ENCODE assay signal across 14 mouse cellular contexts in genomic region chr17:3337525-3337888, GRCm38 (mm10). TPM values are rescaled to one million over a fixed set of nuclear protein-coding genes. Genes with fewer than 3 reads are reported as not detected.
DNase-seq lines count a peak whose midpoint lies in the region; ATAC-seq and TF ChIP-seq lines count a peak whose summit lies in the region.
"Had no signal": no experiment of that assay in that cellular context is flagged by ENCODE, and none has a peak within 500 bp of the region (broad histone marks: within the 10 kb centered on the region; RNA-seq: fewer than 3 reads in every experiment).

No protein-coding gene starts in this region.

- no peaks in the 10 kb centered on the region for H3K27me3 ChIP-seq in hindbrain, embryonic 14.5 days (ENCODE audit: control insufficient read depth, insufficient read depth, low read length)
- no peaks in the 10 kb centered on the region for H3K27me3 ChIP-seq in hindbrain, embryonic 11.5 days (ENCODE audit: control insufficient read depth, insufficient read depth, low read length)
- H3K27me3 ChIP-seq in midbrain, postnatal 0 days (ENCODE audit: insufficient read depth, low read length) = no peaks in the 10 kb centered on the region
- no peaks in the 10 kb centered on the region for H3K27me3 ChIP-seq in midbrain, embryonic 11.5 days (ENCODE audit: control insufficient read depth, insufficient read depth, low read length)
- no peaks in the 10 kb centered on the region for H3K27me3 ChIP-seq in hindbrain, postnatal 0 days (ENCODE audit: insufficient read depth, low read length)
- H3K27me3 ChIP-seq: liver, embryonic 12.5 days; Patski had no signal

- no peaks in the 10 kb centered on the region for H3K9me3 ChIP-seq in hindbrain, embryonic 14.5 days (ENCODE audit: control insufficient read depth, low read length)
- H3K9me3 ChIP-seq in hindbrain, embryonic 11.5 days (ENCODE audit: control insufficient read depth, low read length) = no peaks in the 10 kb centered on the region
- H3K9me3 ChIP-seq in midbrain, postnatal 0 days (ENCODE audit: low read length) = no peaks in the 10 kb centered on the region
- H3K9me3 ChIP-seq in midbrain, embryonic 11.5 days (ENCODE audit: control insufficient read depth, low read length) = no peaks in the 10 kb centered on the region
- no peaks in the 10 kb centered on the region for H3K9me3 ChIP-seq in hindbrain, postnatal 0 days (ENCODE audit: low read length)
- H3K9me3 ChIP-seq: liver, embryonic 12.5 days had no signal

- 72% methylated on average over 4 of the region's 4 CpGs for WGBS in hindbrain, embryonic 14.5 days
- WGBS in hindbrain, embryonic 11.5 days = 77% methylated on average over 4 of the region's 4 CpGs
- WGBS in midbrain, postnatal 0 days = 72% methylated on average over 4 of the region's 4 CpGs
- 88% methylated on average over 4 of the region's 4 CpGs for WGBS in midbrain, embryonic 11.5 days
- 59% methylated on average over 4 of the region's 4 CpGs for WGBS in hindbrain, postnatal 0 days

- H3K4me3 ChIP-seq in hindbrain, embryonic 14.5 days (replicated peaks; ENCODE audit: low read length) = no peak overlapping the region
- H3K4me3 ChIP-seq in hindbrain, embryonic 11.5 days (ENCODE audit: low read depth, low read length) = no peak overlapping the region
- H3K4me3 ChIP-seq in midbrain, postnatal 0 days (ENCODE audit: low read depth, low read length) = no peak overlapping the region
- H3K4me3 ChIP-seq in midbrain, embryonic 11.5 days (ENCODE audit: low read depth, low read length) = no peak overlapping the region
- H3K4me3 ChIP-seq in hindbrain, postnatal 0 days (ENCODE audit: low read length) = no peak overlapping the region
- H3K4me3 ChIP-seq: liver, embryonic 12.5 days had no signal

- TF ChIP-seq CTCF in midbrain, postnatal 0 days (IDR thresholded peaks at IDR 0.05) = no peak
- no peak for TF ChIP-seq CTCF in hindbrain, postnatal 0 days (IDR thresholded peaks at IDR 0.05; ENCODE audit: low read depth)

- ATAC-seq in hindbrain, embryonic 14.5 days (ENCODE audit: low FRiP score) = no peak
- ATAC-seq in hindbrain, embryonic 11.5 days (ENCODE audit: low FRiP score) = no peak
- ATAC-seq in midbrain, postnatal 0 days (ENCODE audit: low FRiP score) = no peak
- no peak for ATAC-seq in midbrain, embryonic 11.5 days (ENCODE audit: low FRiP score)
- no peak for ATAC-seq in hindbrain, postnatal 0 days
- ATAC-seq: activated CD4-positive, CD25-positive, alpha-beta regulatory T cell, adult 4 months; liver, embryonic 12.5 days; lung, postnatal 0 days; Patski had no signal

- H3K4me1 ChIP-seq in hindbrain, embryonic 14.5 days (replicated peaks; ENCODE audit: control insufficient read depth, insufficient read depth, low read length) = peaks cover 11% of the 10 kb centered on the region
- 0 out of 2 replicates have a peak, but pooled peaks cover 3% of the 10 kb centered on the region for H3K4me1 ChIP-seq in hindbrain, embryonic 11.5 days (replicated peaks; ENCODE audit: control insufficient read depth, insufficient read depth, low read length)
- no peaks in the 10 kb centered on the region for H3K4me1 ChIP-seq in midbrain, postnatal 0 days (ENCODE audit: insufficient read depth, low read length)
- H3K4me1 ChIP-seq in midbrain, embryonic 11.5 days (ENCODE audit: control insufficient read depth, insufficient read depth, low read length) = no peaks in the 10 kb centered on the region
- peaks cover 11% of the 10 kb centered on the region for H3K4me1 ChIP-seq in hindbrain, postnatal 0 days (ENCODE audit: insufficient read depth, low read length)
- H3K4me1 ChIP-seq: liver, embryonic 12.5 days had no signal

- no peak overlapping the region for H3K4me2 ChIP-seq in hindbrain, embryonic 14.5 days (replicated peaks)
- no peak overlapping the region for H3K4me2 ChIP-seq in hindbrain, embryonic 11.5 days (replicated peaks; ENCODE audit: low read depth, low read length)
- no peak overlapping the region for H3K4me2 ChIP-seq in midbrain, postnatal 0 days (ENCODE audit: low read depth, low read length, poor library complexity, severe bottlenecking)
- no peak overlapping the region for H3K4me2 ChIP-seq in midbrain, embryonic 11.5 days
- H3K4me2 ChIP-seq in hindbrain, postnatal 0 days (ENCODE audit: low read depth, low read length) = no peak overlapping the region
- H3K4me2 ChIP-seq: liver, embryonic 12.5 days had no signal

- H3K36me3 ChIP-seq in hindbrain, embryonic 14.5 days (replicated peaks; ENCODE audit: control insufficient read depth, insufficient read depth) = no peaks in the 10 kb centered on the region
- no peaks in the 10 kb centered on the region for H3K36me3 ChIP-seq in hindbrain, embryonic 11.5 days (ENCODE audit: control insufficient read depth, insufficient read depth, low read length)
- no peaks in the 10 kb centered on the region for H3K36me3 ChIP-seq in midbrain, postnatal 0 days (ENCODE audit: insufficient read depth, low read length)
- H3K36me3 ChIP-seq in midbrain, embryonic 11.5 days (ENCODE audit: control insufficient read depth, insufficient read depth, low read length) = no peaks in the 10 kb centered on the region
- no peaks in the 10 kb centered on the region for H3K36me3 ChIP-seq in hindbrain, postnatal 0 days (ENCODE audit: insufficient read depth, low read length)
- H3K36me3 ChIP-seq: liver, embryonic 12.5 days had no signal

- H3K27ac ChIP-seq in hindbrain, embryonic 14.5 days = peak overlapping the region; percentile 43
- no peak overlapping the region for H3K27ac ChIP-seq in hindbrain, embryonic 11.5 days (ENCODE audit: low read depth, low read length)
- H3K27ac ChIP-seq in midbrain, postnatal 0 days (ENCODE audit: low read depth, low read length) = 0 out of 2 replicates have a peak overlapping the region, but pooled peaks have one; percentile 43
- no peak overlapping the region for H3K27ac ChIP-seq in midbrain, embryonic 11.5 days (ENCODE audit: low read depth, low read length)
- peak overlapping the region; percentile 85 for H3K27ac ChIP-seq in hindbrain, postnatal 0 days
- H3K27ac ChIP-seq: liver, embryonic 12.5 days had no signal

- no peak overlapping the region for H3K9ac ChIP-seq in hindbrain, embryonic 14.5 days
- no peak overlapping the region for H3K9ac ChIP-seq in hindbrain, embryonic 11.5 days (ENCODE audit: low read depth, low read length)
- no peak overlapping the region for H3K9ac ChIP-seq in midbrain, postnatal 0 days (replicated peaks; ENCODE audit: low read length, poor library complexity, severe bottlenecking)
- H3K9ac ChIP-seq in midbrain, embryonic 11.5 days (ENCODE audit: low read length) = no peak overlapping the region
- no peak overlapping the region for H3K9ac ChIP-seq in hindbrain, postnatal 0 days (replicated peaks; ENCODE audit: low read length)
- H3K9ac ChIP-seq: liver, embryonic 12.5 days had no signal

- no peak for DNase-seq in hindbrain, embryonic 14.5 days (ENCODE audit: low spot score)
- no peak for DNase-seq in hindbrain, embryonic 11.5 days (ENCODE audit: low spot score)
- no peak for DNase-seq in midbrain, postnatal 0 days (ENCODE audit: low spot score)
- DNase-seq in midbrain, embryonic 11.5 days (ENCODE audit: low spot score, missing footprints) = no peak
- no peak for DNase-seq in hindbrain, postnatal 0 days (ENCODE audit: low spot score)
- no peak for DNase-seq in thymus, postnatal 10 days (ENCODE audit: low spot score in 2 of 2)
- no peak for DNase-seq in urinary bladder, adult 2 months (ENCODE audit: low spot score)
- DNase-seq: adrenal gland, postnatal 25 days; gastrocnemius, postnatal 14 days; kidney, adult 2 months had no signal

RNA-seq across cellular contexts. Expression of gene Tiam2, which starts 11.1 kb away (rescaled TPM):
- 5.2 and 6.3 TPM in 2 replicates for polyA plus RNA-seq in hindbrain, embryonic 14.5 days (2014; fragmentation: Nextera tagmentation; extraction: Ambion mirVana)
- 5.3 and 5.5 TPM in 2 replicates for polyA plus RNA-seq in hindbrain, embryonic 11.5 days (2014; fragmentation: Nextera tagmentation; extraction: Ambion mirVana)
- total RNA-seq in midbrain, postnatal 0 days (2014; rRNA removed) = 5.2 and 6.9 TPM in 2 replicates
- 1.7 TPM in 2 replicates for polyA plus RNA-seq in midbrain, postnatal 0 days (2015; fragmentation: Nextera tagmentation; extraction: Ambion mirVana)
- polyA plus RNA-seq in midbrain, embryonic 11.5 days (2014; fragmentation: Nextera tagmentation; extraction: Ambion mirVana) = 2.5 and 3.0 TPM in 2 replicates
- 8.8 and 9.3 TPM in 2 replicates for total RNA-seq in hindbrain, postnatal 0 days (2014; rRNA removed)
- 2.8 and 3.1 TPM in 2 replicates for polyA plus RNA-seq in hindbrain, postnatal 0 days (2015; fragmentation: Nextera tagmentation; extraction: Ambion mirVana)
- polyA plus RNA-seq in urinary bladder, adult 2 months (2012; rRNA removed) = 7.2 and 7.4 TPM in 2 replicates

Comparison
In these comparisons a context has a peak if more than half of its experiments do, and no peak if none do; other contexts are left out.
1. H3K27ac ChIP-seq: peak in hindbrain, embryonic 14.5 days (single experiment), midbrain, postnatal 0 days (single experiment) and hindbrain, postnatal 0 days (single experiment); none in hindbrain, embryonic 11.5 days (single experiment) and midbrain, embryonic 11.5 days (single experiment).